Mouse (Mus musculus) CD4-positive, CD25-positive, alpha-beta regulatory T cell, adult 4 months (primary cell): Measurements from ENCODE around the gene Ercc4. TPM values are rescaled to one million over a fixed set of nuclear protein-coding genes. Genes with fewer than 3 reads are reported as not detected.
"Not testable (repeated sequence)": the region's sequence is repeated elsewhere in the genome, so short reads cannot be mapped to it uniquely, and the experiment has no call there.

Experiments used
- ATAC-seq: one replicate; pipeline ENCODE4 v1.8.0; 2017
- polyA plus RNA-seq, 2 experiments: library from polyadenylated mRNA; unstranded; fragments of 100-300 nt; shearing (Covaris generic); gene quantifications; one replicate each; pipeline ENCODE4 v1.2.1; 2017

The Ercc4 gene
- 10 to 100 TPM; 15.7 to 32.0 TPM for polyA plus RNA-seq

DNA sequence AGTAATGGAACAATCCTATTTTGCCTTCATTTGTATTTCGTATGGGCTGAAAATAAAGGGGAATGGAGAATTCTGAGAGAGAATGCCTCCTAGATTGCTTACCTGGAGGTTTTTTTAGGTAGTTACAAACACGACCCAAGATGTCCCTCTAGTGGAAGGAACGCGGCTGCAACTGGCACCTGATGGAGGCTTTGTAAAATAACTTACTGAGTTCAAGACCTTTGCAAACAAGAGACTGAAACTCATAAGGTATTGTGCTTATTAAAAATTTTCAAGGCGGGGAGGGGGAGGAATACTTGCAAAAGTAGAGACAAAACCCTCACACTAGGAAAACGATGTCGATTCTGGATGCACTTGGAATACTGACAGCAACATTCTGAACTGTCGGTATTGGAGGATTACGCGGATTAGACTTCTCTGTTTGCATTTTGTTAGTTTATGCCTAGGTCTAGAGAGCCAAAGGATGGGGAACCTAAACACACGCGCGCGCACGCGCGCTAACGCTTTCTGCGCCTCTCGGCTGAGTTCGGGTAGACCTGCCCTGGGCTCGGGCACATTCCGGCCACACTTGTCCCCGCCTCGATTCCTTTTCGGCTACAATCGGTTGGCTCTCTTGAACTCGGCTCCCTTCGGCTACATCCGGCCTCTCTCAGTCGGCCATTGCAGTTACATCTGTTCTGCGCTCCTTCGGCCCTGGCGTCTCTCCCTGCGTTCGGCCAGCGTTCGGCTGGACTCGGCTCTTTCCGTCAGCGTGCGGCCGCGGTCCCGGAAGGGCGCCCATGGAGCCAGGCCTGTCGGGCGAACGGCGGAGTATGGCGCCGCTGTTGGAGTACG, at the start of gene Ercc4:
TSS of gene Ercc4 (plus strand) at position 529 of the 834 bp plus-strand sequence.
- ATAC-seq = peak; percentile 94

DNA sequence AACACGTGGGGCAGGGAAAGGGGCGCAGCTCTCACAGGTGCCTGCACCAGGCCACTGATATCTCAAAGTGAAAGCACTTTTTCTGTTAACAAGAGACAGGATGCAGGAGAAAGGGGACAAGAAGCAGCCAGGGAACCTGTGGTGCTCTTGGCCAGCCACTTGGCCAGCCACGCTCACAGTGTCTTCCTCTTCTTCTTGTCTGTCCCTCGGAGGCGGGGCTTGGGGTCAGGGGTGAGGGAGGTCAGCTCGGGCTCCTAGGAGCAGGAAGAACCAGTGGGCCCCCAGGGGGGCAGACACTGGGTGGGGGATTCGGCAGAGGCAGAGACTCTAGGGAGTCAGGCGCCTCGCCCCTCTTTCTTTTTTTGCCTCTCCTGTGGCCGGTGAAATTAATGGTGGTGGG, 48.4 kb upstream of the Ercc4 start:
- ATAC-seq = no peak

DNA sequence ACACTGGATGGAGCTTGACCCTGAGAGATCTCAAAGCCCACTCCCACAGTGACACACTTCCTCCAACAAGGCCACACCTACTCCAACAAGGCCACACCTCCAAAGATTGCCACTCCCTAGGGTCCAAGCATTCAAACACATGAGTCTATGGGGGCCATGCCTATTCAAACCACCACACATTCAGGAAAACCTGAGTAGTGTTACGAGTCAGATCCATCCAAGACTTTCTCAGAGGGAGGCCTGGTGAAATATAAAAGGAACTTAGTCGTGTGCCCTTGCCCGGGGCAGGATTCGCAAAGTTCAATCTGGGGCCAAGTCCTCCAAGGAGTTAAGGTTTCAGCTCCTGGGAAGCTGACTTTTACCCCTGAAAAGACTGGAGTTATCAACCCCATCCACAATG, 35.3 kb upstream of the Ercc4 start:
- no peak for ATAC-seq

DNA sequence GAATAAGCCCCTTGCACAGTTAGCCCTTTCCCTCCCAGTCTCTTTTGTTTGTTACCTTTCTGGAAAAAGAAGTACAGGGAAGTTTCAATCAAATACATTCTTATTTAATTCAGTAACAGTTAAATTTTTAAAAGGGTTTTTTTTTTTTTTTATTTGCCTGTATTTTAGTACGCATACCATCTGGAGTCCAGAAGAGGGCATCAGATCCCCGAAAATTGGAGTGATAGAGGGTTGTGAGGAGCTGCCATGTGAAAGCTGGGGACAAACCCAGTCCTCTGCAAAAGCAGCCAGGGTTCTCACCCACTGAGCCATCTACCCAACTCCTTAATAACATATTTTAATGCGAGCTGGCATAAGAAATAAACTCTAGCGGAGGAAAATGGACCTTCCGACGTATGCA, 29.3 kb upstream of the Ercc4 start:
- no peak for ATAC-seq

DNA sequence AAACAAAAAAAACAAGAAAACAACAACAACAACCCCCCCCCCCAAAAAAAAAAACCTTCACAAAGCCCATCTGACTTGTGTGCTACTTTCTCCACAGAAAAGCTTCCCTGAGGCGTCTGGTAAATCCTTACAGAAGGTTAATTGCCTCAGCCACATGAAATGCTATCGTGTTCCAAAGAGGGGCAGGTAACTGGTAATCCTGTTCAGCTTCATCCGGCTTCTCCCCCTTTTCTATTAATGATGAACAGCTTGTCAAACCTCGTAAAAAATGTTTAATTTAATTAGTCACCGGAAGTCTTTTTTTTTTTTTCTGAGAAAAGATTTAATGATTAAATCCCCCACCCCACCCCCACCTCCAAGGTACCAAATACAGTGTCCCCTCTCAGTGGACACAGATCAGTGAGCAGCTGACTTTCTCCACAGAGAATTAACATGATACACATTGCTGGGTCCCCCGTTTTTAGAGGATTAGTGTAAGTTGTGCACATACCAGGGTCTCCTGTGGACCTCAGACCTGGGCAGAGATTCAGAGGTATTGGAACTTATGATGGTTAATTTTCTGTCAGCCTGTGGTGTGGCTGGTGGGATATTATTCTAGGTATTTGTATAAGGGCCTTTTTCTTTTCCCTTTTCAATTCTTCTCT, 26.2 kb upstream of the Ercc4 start:
- ATAC-seq = no peak

DNA sequence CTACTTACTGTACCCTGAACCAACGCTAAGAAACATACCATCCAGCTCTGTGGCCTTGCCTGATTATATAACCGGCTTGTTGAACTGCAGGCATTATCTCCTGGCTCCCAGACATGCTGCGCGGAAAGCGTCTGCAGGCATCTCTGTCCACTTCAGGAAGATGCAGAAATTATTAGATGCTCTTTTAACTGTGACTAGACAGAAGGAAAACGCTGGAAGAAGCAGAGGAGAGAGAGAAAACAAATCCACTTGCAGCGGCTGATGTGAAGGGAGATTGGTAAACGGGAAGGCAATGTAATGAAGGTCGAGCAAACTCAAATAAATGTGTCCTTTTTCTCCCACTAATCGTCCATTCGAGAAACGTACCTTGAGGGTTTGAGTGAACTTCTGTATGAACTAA, 1.1 kb upstream of the Ercc4 start:
- ATAC-seq = no peak

DNA sequence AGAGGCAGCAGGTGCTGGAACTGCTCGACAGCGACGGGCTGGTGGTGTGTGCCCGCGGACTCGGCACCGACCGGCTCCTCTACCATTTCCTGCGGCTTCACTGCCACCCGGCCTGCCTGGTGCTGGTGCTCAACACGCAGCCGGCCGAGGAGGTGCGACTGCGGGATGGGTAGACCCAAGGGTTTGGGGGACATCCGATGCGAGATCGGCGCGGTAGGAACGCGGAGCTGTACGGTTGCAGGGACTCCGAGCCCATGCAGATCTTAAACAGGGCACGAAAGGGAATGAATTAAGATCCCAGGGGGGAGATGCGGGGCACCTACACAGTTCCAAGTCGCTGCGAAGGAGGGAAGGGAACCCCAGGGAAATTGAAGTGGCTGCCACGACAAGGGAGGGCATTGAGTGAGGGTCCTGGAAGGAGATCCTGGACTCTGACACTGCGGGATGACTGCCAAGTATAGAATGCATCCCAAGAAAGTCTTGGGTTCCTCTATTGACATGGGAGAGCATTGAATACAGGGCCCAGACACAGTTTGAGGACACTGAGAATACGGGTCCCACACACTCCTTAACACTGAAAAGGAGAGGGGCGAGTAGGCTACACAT, 609 bp downstream of the Ercc4 start:
- ATAC-seq = peak; percentile 37

DNA sequence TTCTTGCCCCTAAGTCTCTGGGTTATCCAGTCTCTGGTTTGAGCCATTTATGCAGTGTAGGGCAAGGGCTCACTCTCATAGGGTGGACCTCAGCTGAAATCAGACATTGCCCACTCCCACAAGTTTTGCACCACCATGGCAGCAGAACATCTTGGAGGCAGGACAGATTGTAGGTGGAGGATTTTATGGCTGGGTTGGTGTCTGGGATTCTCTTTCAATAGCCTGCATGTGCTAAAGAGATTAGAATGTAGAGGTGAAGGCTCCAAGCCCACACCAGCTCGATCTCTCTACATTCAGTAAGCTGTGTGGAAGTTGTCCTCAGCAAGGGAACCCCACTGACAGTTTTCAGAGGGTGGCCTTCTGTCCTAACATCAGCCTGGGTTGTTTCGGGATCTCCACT, 5.3 kb downstream of the Ercc4 start:
- ATAC-seq = no peak

DNA sequence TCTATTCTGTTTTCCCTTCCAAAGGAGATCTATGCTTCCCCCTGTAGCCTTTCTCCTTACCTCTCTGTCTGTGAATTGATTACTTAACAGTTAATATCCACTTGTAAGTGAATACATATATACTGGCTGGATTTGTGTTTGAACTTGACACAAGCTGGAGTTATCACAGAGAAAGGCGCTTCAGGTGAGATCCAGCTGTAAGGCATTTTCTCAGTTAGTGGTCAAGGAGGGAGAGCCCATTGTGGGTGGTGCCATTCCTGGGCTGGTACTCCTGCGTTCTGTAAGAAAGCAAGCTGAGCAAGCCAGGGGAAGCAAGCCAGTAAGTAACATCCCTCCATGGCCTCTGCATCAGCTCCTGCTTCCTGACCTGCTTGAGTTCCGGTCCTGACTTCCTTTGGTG, 6.0 kb downstream of the Ercc4 start:
- ATAC-seq = not testable (repeated sequence)

DNA sequence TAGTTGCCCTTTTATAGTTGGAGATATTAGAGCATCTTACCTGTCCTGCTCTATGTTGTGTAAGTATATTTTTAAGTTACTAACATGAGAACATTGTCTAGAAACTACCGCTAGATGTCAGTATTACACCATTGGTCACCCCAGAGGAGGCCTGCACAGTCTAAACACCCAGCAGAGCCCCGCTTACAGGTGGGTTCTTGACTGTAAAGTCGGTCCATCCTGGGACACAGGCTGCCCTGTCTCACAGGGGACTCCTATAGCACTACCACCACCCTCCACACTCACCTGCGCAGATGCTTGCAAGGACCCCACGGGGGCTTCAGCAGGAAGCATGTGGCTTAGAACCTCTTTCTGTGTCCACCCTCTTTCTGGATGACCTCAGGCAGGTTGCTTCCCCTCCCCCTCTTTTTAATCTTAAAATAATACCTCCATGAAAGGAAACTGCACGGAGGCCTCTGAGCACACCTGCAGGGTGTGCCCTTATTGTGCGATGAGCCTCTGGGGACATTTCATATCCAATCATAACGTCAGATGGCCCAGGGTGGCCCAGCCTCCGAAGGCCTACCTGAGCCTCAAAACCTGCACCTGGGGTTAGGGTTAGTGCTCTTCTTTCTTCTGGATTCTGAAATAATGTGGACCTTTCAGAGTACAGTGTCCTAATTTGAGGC, 7.9 kb downstream of the Ercc4 start:
- ATAC-seq = peak; percentile 90

DNA sequence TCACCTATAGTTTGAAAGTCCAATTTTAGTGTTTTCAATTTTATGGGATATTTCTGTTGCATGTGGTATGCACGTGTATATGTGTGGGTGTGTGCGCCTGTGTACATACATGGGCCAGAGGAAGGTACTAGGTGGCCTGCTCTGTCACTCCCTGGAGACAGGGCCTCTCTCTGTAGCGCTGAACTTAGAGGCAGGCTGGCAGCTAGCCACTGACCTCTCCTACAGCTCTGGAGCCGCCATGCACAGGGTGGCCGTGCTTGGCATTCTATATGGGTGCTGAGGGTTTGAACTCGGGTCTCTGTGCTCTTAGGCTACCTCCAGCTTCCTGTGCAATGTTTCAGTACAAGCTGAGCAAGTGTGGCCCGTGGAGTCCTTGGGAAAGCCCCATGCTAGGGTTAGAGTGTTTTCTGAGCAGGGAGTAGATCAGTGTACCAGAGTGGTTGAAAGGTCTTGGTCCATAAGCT, 8.5 kb downstream of the Ercc4 start:
- ATAC-seq = no peak

DNA sequence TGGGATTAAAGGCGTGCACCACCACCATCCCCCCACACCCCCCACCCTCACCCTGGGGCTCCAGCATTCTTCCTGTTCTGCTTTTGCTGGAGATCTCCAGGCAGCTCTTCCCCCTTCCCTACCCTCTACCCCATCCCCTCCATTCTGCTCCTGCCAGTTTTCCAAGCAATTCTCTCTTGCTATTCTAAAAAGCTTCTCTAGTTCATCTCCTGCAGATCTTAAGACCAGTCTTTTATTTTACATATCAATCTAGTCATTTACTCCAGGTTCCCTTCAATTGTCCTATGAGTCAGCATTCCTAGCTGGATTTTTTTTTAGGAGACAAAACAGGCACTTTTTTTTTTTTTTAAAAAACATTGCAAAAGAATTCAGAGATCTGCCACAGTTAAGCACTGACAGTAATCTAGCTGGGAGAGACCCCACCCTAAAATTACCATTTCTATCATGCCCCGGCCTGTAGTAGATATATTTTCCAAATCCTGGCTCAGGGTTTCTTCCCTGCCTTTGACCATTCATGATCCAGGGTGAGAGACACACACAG, 9.3 kb downstream of the Ercc4 start:
- ATAC-seq = no peak

DNA sequence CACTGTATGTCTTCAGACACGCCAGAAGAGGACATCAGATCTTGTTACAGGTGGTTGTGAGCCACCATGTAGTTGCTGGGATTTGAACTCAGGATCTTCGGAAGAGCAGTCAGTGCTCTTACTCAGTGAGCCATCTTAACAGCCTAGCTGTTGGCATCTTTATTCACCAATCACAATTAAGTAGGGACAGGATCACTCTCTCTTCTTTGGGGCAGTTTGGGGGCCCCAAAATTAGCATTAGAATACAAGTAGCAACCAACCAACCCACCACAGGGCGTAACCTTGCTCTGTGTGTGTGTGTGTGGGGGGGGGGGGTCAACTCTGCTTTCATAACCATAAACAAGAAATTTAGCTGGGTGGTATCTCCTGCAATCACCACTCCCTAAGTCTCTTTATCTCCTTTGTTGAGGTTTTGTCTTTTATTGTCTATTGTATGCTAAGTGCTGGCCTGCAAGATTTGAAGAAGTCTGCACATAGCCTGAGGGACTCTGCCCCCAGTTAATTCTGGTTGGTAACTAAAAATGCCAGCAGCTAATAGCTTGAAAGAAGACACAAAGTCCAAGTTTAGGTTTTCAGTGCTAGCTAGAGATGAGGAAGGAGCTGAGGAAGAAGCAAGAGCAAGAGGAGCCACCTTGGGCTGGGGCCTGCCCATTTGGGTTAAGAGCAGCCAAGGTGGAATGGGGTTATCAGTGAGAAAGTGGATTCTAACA, 10.3 kb downstream of the Ercc4 start:
- no peak for ATAC-seq

DNA sequence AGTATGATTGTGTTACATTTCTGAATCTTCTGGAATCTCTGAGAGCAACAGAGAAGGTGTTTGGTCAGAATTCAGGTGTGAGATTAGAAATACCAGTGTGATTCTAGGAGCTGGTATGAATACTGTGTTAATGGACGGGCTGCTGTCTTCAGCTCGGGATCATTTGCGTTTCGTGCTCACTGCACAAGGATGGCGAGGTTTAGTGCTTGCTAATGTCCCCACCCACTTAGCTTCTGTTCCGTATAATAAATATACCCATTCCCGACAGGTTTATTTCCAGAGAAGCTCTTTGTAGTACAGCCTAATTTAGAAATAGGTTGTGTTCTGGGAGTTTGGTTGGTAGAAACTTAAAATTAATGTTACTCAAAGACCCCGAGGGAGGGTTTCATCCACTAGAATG, 15.9 kb downstream of the Ercc4 start:
- no peak for ATAC-seq

DNA sequence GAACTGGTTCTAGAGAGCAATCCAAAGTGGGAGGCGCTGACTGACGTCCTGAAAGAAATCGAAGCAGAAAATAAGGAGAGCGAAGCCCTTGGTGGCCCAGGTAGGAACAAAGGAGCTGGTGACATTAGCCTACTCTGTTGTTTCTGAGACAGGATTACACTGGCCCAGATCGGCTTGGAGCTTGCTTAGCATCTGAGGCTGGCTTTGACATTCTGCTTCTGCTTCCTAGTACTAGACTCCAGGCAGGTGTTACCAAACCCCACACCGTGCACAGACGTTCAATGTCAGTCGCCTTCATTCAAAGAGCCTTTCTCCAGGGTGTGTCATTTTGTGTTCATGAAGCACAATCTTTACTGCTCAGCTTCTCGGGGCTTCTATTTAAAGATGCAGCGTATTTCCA, 18.1 kb downstream of the Ercc4 start:
- ATAC-seq = no peak

DNA sequence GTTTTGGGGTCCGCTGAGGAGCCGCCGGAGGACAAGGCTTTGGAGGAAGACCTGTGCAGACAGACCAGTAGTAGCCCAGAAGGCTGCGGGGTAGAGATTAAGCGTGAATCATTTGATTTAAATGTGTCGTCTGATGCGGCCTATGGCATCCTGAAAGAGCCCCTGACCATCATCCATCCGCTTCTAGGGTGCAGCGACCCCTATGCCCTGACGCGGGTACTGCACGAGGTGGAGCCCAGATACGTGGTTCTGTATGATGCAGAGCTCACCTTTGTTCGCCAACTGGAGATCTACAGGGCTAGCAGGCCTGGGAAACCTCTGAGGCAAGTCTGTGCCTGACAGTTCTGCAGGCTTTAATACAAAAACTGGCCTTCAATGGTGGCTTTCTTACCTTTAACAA, 20.9 kb downstream of the Ercc4 start:
- no peak for ATAC-seq

DNA sequence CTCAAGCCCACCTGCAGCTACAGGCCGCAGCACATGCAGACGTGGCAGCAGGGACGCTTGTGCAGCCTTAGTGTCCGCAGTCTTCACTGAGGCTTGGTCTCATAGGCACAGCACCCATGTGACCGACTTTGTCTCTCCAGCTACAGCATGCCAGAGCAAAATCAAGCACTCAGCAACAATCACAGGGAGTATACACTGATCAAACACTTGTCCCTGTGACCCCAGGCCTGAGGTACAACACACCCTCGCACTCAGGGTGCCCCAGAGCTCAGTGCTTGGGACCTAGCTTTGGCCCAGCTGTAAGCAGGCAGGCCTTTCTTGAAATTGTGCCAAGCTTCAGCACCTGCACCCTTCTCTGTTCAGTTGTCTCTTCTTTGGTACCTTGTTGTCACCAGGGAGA, 31.7 kb downstream of the Ercc4 start:
- no peak for ATAC-seq

DNA sequence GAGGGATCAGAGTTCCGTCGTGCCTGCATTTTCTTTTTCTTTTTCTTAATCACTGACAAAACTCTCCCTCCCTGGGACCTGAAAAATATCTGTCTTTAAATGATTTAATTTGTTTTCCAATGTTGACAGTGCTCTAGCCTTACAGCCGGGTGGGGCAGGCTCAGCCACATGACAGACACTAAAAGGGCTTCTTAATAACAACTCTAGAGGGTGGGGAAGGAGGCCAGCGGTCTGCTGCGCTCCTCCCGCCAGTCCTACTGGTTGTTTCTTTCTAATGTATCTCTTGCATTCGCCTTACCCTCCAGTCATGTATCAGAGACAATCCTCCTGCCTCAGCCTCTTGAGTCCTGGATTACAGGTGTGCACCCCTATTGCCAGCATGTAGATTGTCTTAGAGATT, 34.4 kb downstream of the Ercc4 start:
- ATAC-seq = no peak

DNA sequence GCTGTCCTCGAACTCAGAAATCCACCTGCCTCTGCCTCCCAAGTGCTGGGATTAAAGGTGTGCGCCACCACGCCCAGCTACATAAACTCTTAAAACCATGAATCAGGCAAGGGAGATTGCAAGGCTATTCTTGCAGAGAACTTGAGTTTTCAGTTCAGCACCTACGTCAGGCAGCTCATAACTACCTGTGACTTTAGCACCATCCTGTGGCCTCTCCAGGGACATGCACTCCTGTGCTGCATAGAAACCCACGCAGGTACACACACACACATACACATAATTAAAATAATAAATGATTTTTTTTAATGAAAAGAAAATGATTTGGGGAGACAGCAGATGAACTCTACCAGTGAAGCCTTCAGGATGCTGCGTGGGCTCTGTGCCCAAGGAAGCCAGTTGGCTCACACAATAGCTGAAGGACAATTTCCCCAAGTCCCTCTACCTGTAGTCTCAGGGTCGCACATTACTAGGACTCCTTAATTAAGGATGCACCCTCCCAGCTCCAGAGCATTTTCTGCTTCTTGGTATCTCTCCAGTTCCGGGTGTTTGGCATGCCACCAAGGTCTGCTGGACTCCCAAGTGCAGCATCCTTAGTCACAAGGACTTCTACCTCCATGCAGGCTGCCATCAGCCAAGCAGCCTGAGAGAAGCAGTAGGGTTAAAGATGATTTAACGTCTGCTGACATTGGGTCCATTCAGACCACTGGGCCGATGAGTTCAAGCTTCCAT, 35.4 kb downstream of the Ercc4 start:
- no peak for ATAC-seq

DNA sequence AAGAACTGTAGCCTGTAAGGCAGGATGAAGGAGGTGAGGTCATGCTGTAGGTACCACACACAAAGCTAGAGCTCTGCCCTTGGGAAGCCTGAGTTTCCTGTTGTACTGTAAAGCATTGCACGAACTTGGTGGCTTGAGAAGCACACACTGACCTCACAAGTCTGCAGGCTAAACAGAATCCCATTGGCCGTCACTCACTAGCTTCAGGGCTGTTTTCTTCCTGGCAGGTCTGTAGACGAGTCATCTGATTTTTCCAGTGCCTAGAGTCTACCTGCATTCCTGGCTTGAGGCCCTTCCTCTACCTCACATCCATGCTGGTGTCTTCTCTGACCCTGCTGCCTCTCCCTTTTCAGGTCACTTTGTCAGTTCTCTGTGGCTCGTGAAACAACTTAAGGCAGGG, 36.7 kb downstream of the Ercc4 start:
- no peak for ATAC-seq

DNA sequence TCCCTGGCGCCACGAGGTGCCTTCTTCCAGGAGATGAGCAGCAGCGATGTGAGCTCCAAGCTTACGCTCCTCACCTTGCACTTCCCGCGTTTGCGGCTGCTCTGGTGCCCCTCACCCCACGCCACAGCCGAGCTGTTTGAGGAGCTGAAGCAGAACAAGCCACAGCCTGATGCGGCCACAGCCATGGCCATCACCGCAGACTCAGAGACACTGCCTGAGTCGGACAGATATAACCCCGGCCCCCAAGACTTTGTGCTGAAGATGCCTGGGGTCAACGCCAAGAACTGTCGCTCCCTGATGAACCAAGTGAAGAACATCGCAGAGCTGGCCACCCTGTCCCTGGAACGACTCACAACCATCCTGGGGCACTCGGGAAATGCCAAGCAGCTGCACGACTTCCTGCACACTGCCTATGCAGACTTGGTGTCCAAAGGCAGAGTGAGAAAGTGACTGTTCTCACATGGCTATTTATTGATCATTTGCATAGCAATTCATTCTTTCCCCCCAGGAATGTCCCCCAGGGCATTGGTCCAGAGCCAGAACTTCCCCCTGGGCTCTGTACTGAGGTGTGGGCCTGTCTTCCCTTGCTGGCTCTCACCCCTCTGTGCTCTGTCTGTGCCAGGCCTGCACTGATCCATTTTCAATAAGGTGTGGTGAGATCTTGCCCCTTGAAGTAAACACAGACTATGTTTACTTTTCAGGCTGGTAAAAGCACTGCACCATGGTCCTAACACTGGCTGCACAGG, 38.5 kb downstream of the Ercc4 start:
- ATAC-seq = no peak
